Mouse (Mus musculus) frontal cortex, postnatal 10 days (tissue): ENCODE data around the gene Reps2.

Experiments used
- DNase-seq, 2 experiments: peaks; one replicate each; pipeline ENCODE4 v3.0.0; 2022; ENCODE audit warnings: low spot score in 2 of 2, mixed read lengths in 1 of 2

The Reps2 gene

DNA sequence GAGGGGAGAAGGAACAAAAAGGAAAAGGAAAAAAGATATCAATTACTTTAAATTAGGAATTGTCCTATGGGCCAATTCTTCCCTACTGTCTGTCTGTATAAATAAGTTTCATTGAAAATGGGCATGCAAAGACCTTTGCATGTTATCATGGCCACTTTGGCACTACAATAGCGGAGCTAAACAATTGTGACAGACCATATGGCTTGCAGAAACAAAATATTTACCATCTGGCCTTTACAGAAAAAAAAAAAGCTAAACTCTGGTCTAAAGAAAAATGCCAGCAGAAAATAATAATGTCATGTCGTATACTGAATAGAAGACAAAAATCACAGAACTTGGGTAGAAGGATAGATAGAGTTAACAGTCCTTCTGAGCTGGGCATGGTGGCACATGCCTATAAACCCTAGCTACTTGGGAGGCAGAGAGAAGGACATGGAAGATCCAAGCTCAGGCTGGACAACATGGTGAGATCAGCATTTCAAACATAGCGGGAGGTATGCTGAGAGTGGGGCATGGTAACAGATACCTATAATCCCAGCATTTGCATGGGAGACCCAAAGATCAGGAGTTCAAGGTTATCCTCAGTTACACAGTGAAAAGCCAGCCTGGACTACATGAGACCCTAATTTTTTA lies 54.2 kb downstream of the Reps2 start:
- no peak for DNase-seq

DNA sequence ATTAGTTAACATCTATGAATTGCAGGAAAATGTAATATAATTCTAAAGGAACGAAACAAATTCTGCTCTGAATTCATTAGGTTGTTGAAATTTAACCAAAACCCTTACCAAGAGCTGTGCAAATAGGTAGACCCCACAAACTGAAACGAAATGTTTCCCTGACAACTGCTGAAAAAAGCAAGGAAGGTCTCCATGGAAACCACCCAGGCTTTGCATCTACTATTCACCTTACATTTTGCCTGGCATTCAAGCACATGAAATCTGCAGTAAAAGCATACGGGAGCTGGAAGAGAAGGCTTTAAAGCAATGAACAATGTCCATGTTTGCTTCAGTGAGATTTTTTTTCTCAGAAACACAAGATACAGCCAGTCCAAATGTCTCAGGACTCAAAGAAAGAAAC lies 59.1 kb downstream of the Reps2 start:
- no peak for DNase-seq

DNA sequence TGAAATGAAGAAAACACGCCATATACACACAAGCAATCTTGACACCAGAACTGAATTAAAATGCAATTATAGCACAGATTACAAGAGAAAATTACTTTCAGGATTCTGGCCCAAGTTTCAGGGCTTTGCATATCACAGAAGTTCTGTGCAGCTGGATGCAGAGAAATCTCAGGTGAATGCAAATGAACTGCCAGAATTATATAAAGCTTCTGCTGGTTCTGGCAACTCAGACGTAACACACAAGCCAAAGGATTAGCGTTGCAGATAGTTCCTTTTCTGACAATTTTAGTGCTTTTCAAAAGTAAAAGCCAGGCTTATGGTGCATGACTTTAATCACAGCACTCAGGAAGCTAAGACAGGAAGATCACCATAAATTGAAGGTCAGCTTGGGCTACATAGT lies 62.9 kb downstream of the Reps2 start:
- DNase-seq: no peak

GRCm38 (mm10) chrX:162568439-162568838 lies 75.0 kb downstream of the Reps2 start:
- DNase-seq: no peak

- DNase-seq: no peak
Measured at GRCm38 (mm10) chrX:162565501-162565900, 77.9 kb downstream of the Reps2 start.

GRCm38 (mm10) chrX:162556459-162556841 lies 87.0 kb downstream of the Reps2 start:
- DNase-seq: peak in 1 of 2 experiments; percentile 15

DNA sequence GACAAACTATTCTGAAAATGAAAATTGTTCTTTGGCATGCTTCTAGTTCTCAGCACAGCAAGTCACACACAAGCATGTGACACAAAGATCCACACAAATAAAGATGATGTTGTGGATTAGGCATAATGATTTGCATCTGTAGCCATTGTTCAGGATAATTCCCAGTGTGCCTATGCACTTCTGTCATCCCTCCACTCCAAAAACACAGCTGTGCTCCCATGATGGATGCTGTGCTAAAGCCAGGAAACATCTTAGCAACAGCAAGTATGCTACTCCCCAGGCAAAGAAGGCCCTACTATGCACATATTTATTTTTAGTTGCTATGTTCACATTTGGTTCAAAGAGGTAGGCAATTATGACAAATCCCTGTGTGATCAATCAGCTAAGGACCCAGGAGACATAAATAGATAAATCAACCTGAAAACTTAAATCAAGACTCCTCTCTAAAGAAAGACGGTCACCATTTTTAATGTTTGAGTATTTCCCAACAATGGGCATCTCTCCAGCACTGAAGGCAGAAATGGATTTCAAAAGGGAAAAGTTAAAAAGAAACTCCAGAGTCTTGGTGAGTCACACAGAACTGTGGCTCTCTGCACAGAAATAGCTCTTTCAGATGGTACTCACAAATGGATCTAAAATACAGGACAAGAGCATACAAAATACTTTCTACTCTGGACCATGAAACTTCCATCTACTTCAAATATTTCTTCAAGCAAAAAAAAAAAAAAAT lies 87.6 kb downstream of the Reps2 start:
- no peak for DNase-seq

DNA sequence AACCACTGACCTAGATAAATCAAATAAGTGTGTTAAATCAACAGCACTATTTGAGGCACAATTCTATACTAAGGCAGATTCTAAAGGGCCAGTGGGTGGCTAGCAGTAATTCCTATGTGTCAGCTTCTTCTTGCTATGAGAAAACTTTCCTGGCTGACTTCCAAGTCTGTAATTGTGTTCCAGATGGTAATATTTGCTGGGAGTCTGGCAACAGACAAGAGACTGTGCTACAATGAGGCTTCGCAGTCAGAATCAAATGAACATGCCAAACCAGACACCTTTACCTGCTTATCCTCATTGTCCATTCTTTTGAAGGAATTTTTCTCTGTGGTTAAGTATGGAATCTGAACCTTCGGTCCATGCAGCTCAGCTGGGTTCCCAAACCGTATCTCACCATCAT lies 88.9 kb downstream of the Reps2 start:
- no peak for DNase-seq

DNA sequence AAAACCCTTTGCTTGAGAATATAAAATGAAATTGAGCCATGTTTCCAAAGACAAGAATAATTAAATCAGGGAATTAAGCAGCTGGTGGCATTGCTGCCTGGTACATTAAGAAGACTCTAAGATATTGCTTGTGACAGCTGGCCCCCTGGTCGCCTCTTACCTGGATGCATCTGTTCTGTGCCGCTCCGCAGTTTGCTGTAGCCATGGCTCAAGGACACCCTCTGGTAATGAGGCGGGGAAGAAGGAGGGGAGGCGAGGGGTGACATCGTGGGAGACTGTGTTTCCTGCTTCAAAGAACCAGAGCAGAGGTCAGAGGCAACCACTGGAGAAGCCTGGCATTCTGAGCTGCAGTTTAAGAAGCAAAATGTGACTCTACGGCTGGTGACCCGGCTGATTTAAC lies 91.1 kb downstream of the Reps2 start:
- no peak for DNase-seq

DNA sequence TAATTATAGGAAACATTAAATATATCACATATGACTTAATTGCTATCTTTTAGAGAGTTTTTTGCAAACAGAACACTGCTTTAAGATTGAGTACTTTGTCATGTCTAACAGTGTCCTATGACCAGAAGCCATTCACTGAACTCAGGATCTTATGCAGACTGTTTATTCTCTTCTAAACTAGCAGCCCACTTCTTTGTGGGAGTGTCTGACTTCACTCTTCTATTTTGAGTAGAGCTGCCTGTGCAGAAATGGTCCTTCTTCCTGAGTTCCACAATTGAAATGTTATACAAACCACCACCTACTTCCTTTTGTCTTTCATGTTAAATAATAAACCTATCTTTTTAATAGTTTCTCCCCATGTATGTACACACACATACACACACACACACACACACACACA lies 98.4 kb downstream of the Reps2 start:
- DNase-seq: no peak

- DNase-seq: no peak
Measured at GRCm38 (mm10) chrX:162542576-162543227, 100.7 kb downstream of the Reps2 start.

DNA sequence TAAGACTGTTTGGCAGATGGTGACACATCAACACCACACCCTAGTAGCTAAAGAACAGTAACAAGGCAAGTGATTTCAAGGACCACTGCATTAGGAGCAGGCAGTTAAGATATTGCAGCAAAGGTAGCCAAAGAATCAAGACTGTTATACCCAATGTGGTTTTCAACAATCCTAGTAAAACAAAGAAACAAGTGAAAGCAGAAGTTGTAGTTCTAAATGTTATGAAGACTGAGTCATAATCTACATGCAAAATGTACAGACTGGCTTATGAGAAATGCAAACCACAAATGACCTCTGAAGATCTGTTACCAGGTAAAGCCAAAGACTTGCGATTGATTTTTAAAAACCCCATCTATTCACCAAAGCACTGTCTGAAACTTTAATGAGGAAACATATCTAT lies 101.5 kb downstream of the Reps2 start:
- DNase-seq: no peak

DNA sequence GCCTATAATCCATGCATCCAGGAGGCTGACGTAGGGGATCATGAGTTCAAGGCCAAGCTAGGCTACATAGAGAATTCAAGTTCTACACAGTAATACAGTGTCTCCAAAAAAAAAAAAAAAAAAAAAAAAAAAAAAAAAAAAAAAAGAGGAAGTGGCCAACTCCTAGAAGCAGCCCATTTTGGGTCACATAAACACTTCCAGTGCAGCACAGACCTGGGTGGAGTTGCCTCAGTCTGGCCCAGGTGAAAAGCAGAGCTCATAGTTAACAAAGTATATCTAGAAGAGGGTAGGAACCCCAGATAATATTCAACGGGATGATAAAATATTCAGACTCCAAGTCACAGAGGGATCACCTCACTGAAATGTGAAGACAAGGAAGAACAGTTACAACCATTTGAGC lies 112.4 kb downstream of the Reps2 start:
- DNase-seq: no peak

GRCm38 (mm10) chrX:162527240-162527639 lies 116.2 kb downstream of the Reps2 start:
- peak in 1 of 2 experiments; percentile 30 for DNase-seq

GRCm38 (mm10) chrX:162521831-162522514 lies 121.5 kb downstream of the Reps2 start:
- DNase-seq: no peak

- peak in 1 of 2 experiments; percentile 15 for DNase-seq
Measured at GRCm38 (mm10) chrX:162521197-162521596, 122.3 kb downstream of the Reps2 start.

DNA sequence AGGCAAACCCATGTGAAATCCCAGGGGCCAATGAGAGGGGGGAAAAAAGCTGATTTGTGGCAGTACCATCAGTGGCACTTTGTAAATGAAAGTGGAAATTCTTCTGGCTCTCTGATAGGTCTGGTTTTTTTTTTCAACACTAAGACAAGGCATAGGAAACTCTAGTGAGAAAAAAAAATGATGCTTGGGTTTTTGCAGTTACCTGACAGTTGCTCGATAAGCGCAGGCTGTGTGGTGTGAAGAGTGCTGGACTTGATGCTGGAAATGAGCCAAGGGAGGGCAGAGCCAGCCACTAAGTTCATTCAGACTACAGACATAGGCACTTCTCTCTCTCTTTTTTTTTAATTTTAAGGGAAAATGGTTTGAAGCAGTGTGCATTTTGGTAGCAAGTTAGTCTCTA lies 123.1 kb downstream of the Reps2 start:
- DNase-seq: no peak

- no peak for DNase-seq
Measured at GRCm38 (mm10) chrX:162510426-162510980, 132.9 kb downstream of the Reps2 start.

- no peak for DNase-seq
Measured at GRCm38 (mm10) chrX:162505186-162505585, 138.3 kb downstream of the Reps2 start.

- no peak for DNase-seq
Measured at GRCm38 (mm10) chrX:162503436-162503835, 140.0 kb downstream of the Reps2 start.

GRCm38 (mm10) chrX:162500962-162501361 lies 142.5 kb downstream of the Reps2 start:
- no peak for DNase-seq

GRCm38 (mm10) chrX:162496485-162496884 lies 147.0 kb downstream of the Reps2 start:
- no peak for DNase-seq
